Mouse (Mus musculus): ENCODE results near the gene Cemip.

GRCm38 (mm10) chr7:84022462-84022861 lies 63.8 kb downstream of the Cemip start:
- TF ChIP-seq POLR2A (IDR thresholded peaks at IDR 0.05; ENCODE audit: control insufficient read depth, low read depth, low read length) (no peak), CTCF (IDR thresholded peaks at IDR 0.05; ENCODE audit: control insufficient read depth, insufficient read depth, insufficient replicate concordance, low read depth, low read length) (no peak)
